Comparison of ENCODE assay signal across 10 mouse cellular contexts in the genomic region with DNA sequence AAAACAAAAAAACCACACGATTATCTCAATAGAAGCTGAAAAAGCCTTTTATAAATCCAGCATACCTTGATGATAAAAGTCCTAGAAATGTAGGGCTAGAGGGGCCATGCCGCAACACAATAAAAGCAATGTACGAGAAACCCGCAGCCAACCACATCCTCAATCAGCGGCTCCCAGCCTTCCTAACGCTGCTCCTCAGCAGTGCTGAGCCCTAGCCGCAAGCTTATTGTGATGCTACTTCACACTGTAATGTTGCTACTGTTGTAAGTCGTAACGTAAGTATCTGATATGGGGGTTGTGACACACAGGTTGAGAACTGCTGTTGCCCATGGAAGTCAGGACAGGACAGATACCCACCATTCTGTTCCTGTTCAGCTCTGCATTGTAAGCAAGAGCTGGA.
"Had no signal": no experiment of that assay in that cellular context is flagged by ENCODE, and none has a peak within 500 bp of the region (broad histone marks: within the 10 kb centered on the region; RNA-seq: fewer than 3 reads in every experiment).

No protein-coding gene starts in this region.

- ATAC-seq: liver, embryonic 12.5 days; midbrain, embryonic 16.5 days had no signal

- DNase-seq: kidney, adult 11 months; kidney, postnatal 10 days; kidney, postnatal 4 days; lung, embryonic 14.5 days; lung, postnatal 10 days; lung, postnatal 4 days; right cerebral cortex, adult 18-20 months; right cerebral cortex, postnatal 25 days had no signal
